Mouse (Mus musculus) lung, adult 2 months (tissue): Measurements from ENCODE around the gene Slc25a22.

Experiments used
- CTCF ChIP-seq: fragments of 200-500 bp; IDR thresholded peaks from 2 replicates; pipeline ENCODE4 v1.5.1; 2011; ENCODE audit warnings: mild to moderate bottlenecking, low read length, control low read depth; ENCODE audit not compliant: insufficient read depth
- POLR2A ChIP-seq: fragments of 200-500 bp; IDR thresholded peaks from 2 replicates; pipeline ENCODE4 v1.6.1; 2011; ENCODE audit warnings: low read depth, mild to moderate bottlenecking, control low read depth, low read length, borderline replicate concordance; ENCODE audit errors: extremely low read depth

DNA sequence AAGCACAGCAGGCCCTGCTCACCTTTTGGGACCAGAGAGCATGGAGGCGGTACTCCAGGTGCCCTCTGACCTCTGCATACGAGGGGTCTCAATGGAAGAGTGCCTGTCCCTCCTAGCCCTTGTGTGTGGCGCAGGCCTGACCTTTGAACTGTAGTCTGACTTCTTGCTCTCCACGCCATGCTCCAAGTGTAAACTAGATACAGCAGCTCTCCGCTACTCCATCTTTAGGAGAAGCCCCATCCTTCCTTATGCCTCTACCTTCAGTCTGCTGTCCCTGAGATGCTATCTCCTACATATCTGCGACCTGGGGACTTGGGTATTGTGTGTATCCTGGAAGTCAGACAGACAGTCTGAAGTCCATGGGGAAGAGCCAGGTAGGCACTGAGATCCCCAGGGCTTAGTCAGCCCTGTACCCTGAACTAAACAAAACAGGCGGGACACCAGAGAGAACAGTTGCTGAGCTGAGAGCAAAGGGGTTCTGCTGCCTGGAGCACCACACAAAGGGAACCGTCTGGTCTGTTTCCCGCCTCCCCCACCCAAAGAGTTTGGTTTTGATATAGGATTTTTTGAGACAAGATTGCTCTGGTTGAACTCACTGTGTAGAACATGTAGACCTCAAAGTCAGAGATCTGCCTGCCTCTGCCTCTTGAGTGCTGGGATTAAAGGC is 1.7 kb downstream of the Slc25a22 start:
- no peak for TF ChIP-seq CTCF
- TF ChIP-seq POLR2A, result no peak
